Mouse (Mus musculus) cerebellum, adult 11 months (tissue): ENCODE measurements at regions not wholly inside any gene's neighbourhood (a gene's known extent, or its start where the extent isn't known, plus 50 kb on each side); places are given as distances from the start of the nearest gene placed in this dataset.

Experiments
- DNase-seq: peaks from one replicate; pipeline ENCODE4 v3.0.0; 2022

DNA sequence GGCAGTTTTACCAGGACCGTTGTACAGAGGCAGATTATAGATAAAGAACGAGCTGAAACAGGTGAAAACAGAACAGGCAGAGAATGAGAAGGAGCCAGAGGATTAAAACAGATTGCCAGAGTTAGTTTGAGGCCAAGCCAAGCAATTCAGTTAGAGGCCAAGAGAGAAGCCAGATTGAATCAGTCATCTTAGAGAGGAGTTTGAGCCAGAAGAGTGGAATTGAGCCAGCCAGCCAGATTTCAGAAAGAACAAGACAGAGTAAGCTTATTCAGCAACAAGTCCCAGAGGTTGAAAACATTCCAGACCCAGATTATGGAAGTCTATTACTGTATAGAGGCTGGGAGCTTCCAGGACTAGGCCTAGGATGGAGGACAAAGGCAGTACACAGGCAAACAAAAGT lies 499.7 kb downstream of the Fgf9 start:
- DNase-seq, result no peak

- no peak for DNase-seq
Observed at GRCm38 (mm10) chr14:58567472-58567871, 497.1 kb downstream of the Fgf9 start.

GRCm38 (mm10) chr14:58563082-58563481 lies 492.7 kb downstream of the Fgf9 start:
- no peak for DNase-seq

GRCm38 (mm10) chr14:58550785-58551184 lies 480.4 kb downstream of the Fgf9 start:
- DNase-seq, result no peak

- DNase-seq, result no peak
Observed at GRCm38 (mm10) chr14:58545778-58546177, 475.4 kb downstream of the Fgf9 start.

GRCm38 (mm10) chr14:58543140-58543767 lies 472.9 kb downstream of the Fgf9 start:
- DNase-seq, result no peak

DNA sequence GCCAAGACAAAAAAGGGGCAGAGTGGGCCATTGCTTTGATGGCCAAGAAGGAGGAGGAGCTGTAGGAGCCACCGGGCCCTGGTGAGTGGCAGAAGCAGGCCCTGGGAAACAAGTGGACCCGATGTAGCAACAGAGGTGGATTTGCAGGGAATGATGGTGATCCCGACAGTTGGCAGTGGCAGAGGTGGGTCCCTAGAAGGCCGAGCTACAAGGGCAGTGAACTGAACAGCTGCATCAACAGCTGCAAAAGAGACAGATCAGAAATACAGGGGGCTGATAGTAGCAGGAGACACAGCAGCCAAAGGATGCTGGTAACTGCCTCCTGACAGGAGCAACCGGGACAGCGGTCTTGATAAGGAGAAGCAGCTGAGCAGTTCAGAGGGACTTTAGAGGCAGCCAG lies 467.8 kb downstream of the Fgf9 start:
- DNase-seq, result no peak

GRCm38 (mm10) chr14:58520976-58521549 lies 450.7 kb downstream of the Fgf9 start:
- no peak for DNase-seq

DNA sequence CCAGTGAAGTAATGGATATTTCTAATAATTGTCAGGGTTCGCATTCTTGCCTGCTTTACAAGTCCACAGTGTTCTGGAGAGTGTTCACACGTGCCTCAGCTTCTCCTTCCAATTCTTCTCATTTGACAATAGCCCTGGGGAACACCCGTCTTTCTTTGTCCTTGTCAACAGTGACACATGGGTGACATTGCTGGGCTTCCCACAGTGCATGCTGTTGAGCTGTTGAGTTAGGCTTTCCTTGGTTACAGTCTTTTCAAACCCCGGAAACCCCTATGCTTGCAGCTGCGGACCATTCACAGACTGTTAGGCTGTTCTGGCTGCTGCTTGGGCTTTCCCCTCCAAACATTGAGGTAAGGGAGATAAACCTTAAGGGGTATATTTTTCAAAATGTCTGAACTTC lies 450.0 kb downstream of the Fgf9 start:
- no peak for DNase-seq

GRCm38 (mm10) chr14:58519086-58519485 lies 448.7 kb downstream of the Fgf9 start:
- no peak for DNase-seq

- DNase-seq, result no peak
Observed at GRCm38 (mm10) chr14:58516543-58516942, 446.2 kb downstream of the Fgf9 start.

DNA sequence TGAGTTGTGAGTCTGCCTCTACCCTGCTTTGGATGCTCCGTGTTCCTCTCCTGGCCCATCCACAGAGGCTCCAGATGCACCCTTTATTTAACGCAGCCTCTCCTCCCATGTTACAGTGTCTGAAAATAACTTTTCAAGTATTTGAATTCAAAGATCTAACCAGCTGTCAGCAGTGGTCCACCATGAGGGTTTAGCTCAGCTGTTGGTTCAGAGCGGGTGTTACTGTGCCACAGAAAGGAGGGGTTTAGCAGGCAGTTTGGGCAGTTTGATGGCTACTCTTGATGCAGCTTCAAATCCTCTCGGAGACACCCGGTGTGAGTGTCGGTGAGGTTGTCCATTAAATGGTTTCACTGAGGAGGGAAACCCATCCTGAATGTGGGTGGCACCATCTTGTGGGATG lies 441.8 kb downstream of the Fgf9 start:
- no peak for DNase-seq

GRCm38 (mm10) chr14:58511571-58511985 lies 441.2 kb downstream of the Fgf9 start:
- no peak for DNase-seq

DNA sequence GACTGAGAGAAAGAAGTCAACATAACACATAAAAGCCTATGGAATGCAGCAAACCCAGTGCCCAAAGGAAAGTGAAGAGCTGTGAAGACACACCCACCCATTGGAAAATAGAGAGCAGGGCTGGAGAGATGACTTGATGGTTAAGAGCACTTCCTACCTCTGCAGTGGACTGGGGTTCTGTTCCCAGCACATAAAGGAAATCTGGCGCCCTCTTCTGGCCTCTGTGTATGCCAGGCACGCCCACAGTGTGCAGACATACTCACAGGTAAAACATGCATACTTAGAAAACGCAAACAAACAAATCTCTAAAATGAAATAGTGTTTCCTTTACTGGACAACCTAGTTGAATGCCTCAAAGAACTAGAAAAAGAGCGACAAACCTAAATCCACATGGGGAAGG lies 440.4 kb downstream of the Fgf9 start:
- no peak for DNase-seq

GRCm38 (mm10) chr14:58509106-58509505 lies 438.8 kb downstream of the Fgf9 start:
- DNase-seq, result no peak

- no peak for DNase-seq
Observed at GRCm38 (mm10) chr14:58506490-58506889, 436.1 kb downstream of the Fgf9 start.

GRCm38 (mm10) chr14:58505841-58506240 lies 435.5 kb downstream of the Fgf9 start:
- peak; percentile 70 for DNase-seq

- DNase-seq, result no peak
Observed at GRCm38 (mm10) chr14:58502890-58503289, 432.5 kb downstream of the Fgf9 start.

DNA sequence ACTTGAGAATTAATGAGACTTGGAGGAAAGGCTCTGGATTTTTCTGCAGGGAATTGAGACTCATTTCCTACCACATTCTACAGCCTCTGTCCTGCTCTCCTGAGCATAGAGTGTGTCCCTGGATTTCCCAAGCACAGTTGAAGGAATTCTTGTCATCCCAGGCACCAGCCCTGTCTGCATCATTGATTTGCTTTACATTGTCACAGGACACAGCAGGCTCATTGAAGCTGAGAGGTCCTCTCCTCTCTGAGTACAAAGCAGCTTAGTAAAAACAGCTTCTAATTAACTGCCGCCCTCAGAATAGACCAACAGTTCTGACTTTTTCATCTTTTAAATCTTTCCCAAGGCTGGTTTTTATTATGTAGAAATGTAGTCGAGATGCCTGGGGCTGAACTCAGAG lies 429.7 kb downstream of the Fgf9 start:
- DNase-seq, result no peak

DNA sequence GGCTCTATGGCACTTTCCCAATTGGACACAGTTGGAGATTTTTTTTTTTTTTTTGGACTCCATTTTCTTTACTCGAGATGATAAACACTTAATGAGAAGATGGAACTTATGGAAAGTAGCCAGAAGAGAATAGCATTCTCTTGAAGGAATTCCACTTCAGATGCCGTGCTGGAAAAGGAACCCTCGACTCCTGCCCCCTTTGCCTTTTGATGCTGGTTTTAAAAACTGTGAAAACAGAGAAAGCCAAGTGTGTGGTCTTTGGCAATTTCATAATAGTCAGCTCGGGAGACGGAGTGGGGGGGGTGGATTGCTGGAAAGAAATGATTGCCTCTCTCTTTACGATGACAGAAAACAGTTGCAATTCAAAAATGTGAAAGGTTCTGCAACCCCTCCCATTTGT lies 429.2 kb downstream of the Fgf9 start:
- no peak for DNase-seq

GRCm38 (mm10) chr14:58499071-58499470 lies 428.7 kb downstream of the Fgf9 start:
- DNase-seq, result no peak

GRCm38 (mm10) chr14:58496902-58497301 lies 426.6 kb downstream of the Fgf9 start:
- DNase-seq, result no peak

DNA sequence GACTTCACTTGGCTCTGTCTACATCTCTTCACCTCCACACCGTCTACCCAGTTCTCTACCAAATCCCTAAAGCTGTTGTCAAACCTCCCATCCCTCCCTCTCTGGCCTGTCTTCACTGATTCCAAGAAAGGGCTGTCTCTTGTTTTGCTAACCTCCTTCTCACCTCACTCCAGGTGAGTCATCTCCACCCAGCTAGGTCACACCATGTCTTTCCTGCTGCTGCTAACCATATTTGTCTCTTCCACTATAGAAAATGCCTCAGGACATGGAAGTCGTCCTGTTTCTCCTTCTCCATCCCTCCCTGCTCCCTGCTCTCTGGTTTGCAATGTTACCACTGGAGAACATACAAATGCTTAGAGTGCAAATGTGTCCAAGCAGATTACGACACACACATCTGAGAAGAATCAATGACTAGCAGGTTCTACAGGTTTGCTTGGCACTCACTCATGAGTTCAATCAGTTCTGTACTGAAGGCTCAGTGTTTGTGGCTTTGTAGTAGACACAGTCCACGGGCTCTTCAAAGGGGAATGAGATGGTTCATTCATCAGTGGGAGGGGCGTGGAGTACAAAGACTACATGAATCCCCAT lies 424.1 kb downstream of the Fgf9 start:
- DNase-seq, result no peak

DNA sequence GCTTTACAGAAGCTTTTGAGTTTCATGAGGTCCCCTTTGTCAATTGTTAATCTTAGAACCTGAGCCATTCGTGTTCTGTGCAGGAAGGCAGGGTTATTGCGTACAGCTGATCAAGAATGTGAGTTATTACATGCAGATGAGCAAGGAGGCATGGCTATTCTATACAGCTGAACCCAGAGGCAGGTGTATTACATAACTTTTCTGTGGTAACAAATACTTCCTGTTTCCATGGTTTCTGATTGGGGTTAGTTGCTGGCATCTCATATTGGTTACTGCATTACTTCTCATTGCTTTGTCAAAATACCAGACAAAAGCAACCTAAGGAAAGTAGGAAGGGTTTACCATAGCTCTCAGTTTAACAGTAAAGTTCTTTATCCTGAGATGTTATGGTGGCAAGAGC lies 421.8 kb downstream of the Fgf9 start:
- DNase-seq, result no peak

DNA sequence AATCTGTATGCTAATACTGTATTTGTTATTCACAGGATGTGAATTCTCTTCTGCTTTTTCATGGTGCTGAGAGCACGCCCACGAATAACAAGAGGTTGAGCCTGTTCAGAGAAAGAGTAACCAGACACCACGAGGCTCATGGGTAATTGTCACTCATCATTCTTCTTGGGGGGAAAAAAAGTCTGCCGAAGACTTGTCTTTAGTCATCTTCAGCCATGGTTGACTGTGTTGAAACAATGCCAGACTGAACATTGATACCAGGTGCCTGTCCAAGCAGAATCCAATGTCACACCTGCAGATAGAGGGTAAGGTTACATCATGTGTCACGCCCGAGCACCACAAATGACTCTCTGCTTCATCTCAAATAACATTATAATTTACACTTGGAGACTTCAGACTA lies 418.5 kb downstream of the Fgf9 start:
- no peak for DNase-seq
